Mouse (Mus musculus) left cerebral cortex, adult 8-10 months (tissue): Measurements from ENCODE around the gene 1700025B11Rik. TPM values are rescaled to one million over a fixed set of nuclear protein-coding genes. Genes with fewer than 3 reads are reported as not detected.
"Not testable (repeated sequence)": the region's sequence is repeated elsewhere in the genome, so short reads cannot be mapped to it uniquely, and the experiment has no call there.

Source experiments
- DNase-seq, 2 experiments: peaks; one replicate each; pipeline ENCODE4 v3.0.0; 2022; ENCODE audit warnings: low spot score in 2 of 2
- total RNA-seq, 4 experiments: library from RNA; stranded (reverse); gene quantifications; 2 replicates each; pipeline ENCODE4 v1.2.4; 2022

The 1700025B11Rik gene
- not detected for total RNA-seq

DNA sequence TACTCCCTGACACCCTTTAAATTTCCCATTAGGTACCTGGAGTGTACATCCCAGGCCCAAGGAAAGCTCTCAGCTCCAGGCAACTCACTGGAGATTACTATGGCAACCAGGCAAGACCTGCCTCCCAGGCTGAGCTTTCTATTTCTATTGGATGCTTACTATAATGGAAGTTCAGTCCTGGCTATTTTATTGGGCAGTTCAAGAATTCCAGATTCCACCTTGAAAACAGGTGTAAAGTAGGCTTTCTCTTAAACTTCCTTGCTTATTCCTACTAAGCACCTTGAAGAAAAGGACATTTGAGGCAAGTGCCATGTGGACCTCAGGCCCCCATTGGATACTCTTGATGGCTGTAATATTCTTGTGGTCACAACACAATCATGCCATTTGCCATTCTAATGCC lies at the start of gene 1700025B11Rik:
Gene 1700025B11Rik (minus strand): TSS at position 101 of the 400 bp plus-strand sequence.
- DNase-seq: no peak

- no peak for DNase-seq
Observed at GRCm38 (mm10) chr15:77606069-77606468, 44.4 kb upstream of the 1700025B11Rik start.

DNA sequence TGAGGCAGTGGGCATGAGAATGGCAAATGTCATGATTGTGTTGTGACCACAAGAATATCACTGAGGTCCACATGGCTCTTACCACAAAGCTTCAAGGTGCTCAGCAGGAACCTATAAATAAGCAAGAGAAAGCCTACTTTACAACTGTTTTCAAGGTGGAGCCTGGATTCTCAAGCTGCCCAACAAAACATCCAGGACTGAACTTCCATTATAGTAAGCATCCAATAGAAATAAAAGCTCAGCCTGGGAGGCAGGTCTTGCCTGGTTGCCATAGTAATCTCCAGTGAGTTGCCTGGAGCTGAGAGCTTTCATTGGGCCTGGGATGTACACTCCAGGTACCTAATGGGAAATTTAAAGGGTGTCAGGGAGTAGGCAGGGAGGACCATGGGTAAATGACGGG lies 37.3 kb upstream of the 1700025B11Rik start, which contains the start of gene Gm36245:
Gene Gm36245 (plus strand): TSS at position 301 of the 400 bp plus-strand sequence.
- DNase-seq: no peak

DNA sequence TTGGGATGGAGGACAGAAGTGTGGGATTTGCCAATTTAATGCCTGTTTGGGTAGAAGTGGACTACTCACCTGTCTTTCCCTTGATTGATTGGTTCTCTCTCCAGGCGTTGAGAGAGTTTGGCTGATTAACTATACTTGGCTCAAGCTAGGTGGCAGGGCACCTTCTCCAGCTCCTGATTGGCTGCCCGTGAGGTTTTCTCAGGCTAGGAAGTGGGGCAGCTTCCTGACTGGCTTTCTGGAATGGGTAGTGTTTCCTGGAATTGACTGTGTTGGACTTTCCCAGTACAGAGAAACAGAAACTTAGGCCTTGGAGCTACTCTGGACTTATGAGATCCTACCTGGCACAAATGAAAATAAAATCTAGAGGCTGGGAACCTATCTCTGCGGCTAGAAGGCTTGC lies 36.7 kb upstream of the 1700025B11Rik start:
- DNase-seq: no peak

- no peak for DNase-seq
Observed at GRCm38 (mm10) chr15:77595961-77596360, 34.3 kb upstream of the 1700025B11Rik start, which contains the start of gene Apol10b. Gene Apol10b (minus strand): TSS chr15:77596125.

DNA sequence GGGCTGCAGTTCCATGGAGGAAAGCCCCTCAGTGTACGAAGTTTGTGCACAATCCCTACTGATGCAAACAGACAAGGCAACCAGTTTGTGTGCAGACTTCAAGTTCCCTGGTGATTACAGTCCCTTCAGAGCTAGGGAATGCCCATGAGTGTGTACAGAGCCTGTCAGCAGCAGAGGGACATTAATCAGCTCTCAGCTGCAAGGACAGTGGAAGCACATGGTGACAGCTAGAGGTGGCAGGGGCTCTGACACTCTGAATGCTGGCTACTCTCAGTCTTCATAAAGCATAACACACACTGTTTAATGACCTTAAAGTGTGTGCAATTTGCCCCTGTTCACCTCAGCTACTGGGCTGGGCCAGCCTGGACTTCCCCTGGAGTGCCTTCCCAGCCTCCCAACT lies 31.9 kb upstream of the 1700025B11Rik start:
- DNase-seq: no peak

- no peak for DNase-seq
Observed at GRCm38 (mm10) chr15:77590881-77591280, 29.2 kb upstream of the 1700025B11Rik start.

GRCm38 (mm10) chr15:77588981-77589380 lies 27.3 kb upstream of the 1700025B11Rik start:
- DNase-seq: no peak

GRCm38 (mm10) chr15:77587026-77587425 lies 25.3 kb upstream of the 1700025B11Rik start:
- no peak for DNase-seq

DNA sequence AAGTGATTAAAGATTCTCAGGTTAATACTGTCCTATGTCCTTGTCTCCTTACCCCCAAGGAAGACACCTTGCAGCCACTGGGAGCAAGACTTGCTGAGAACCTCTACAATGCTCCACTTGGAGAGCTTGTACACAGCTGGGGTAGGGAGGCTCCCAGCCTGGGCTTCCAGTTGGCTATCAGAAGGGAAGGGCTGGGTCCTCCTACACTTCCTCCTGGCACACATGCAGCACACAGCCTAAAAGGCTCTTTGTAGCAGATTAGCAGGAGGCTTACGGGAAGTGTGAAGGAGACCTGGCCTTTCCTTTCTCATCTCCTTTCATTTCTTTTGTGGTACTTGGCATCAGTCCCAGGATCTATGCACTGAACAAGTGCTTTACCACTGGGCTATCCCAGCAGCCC lies 20.0 kb upstream of the 1700025B11Rik start:
- DNase-seq: no peak

- DNase-seq: no peak
Observed at GRCm38 (mm10) chr15:77579311-77579710, 17.6 kb upstream of the 1700025B11Rik start.

- DNase-seq: no peak
Observed at GRCm38 (mm10) chr15:77578801-77579200, 17.1 kb upstream of the 1700025B11Rik start.

- no peak for DNase-seq
Observed at GRCm38 (mm10) chr15:77563219-77563618, 1.5 kb upstream of the 1700025B11Rik start.

- not testable (repeated sequence) for DNase-seq
Observed at GRCm38 (mm10) chr15:77539221-77539620, 22.5 kb downstream of the 1700025B11Rik start.

DNA sequence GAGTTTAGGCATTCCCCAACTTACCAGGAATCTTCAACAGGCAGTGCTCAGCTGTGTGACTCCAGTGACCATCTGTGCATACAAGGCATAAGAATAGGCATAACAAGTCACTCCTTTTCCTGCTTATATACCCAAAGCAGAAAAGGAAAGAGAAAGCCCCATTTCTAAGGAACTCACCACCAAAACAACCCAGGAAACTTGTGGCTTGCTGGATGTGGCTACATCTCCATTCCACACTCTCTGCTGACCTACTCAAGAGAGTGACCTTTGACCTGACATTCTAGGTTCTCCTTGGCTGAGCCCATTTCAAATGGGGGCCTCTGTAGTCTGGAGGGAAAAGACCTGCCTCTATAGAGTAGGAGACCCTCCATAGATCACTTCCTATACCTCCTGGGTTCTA lies 28.5 kb downstream of the 1700025B11Rik start, which contains the start of gene Apol7c:
Gene Apol7c (minus strand): TSS at position 101 of the 400 bp plus-strand sequence.
- DNase-seq: no peak

GRCm38 (mm10) chr15:77523186-77523843 lies 38.4 kb downstream of the 1700025B11Rik start:
- DNase-seq: peak in 1 of 2 experiments; percentile 13

DNA sequence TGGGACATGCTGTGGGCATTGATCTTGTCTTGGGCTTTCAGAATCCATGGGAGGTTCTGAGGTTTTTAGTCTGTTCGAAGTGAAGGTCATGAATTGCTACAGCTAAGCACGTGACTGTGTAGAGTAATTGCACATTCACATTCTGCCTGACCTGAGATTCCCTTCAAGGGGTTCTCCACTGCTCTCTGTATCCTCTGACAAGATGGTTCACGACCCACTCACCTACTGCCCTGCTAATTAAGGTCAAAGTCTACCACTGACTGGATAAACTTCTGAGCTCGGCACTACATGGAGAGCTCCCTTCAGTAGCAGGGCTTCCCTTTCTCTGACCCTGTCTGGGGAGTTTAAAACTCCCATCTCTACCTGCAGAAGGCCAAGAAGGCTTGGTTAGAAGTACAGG lies 41.1 kb downstream of the 1700025B11Rik start:
- DNase-seq: not testable (repeated sequence)

Other genes with a start within 250 kb of the 1700025B11Rik start
- under 1 TPM; 0.18 to 0.48 (median 0.29) TPM for gene Apol7a, start 162.8 kb downstream of the 1700025B11Rik start, total RNA-seq
- under 1 TPM in 2 of 4 experiments, not detected in 2; 0.26 to 0.71 TPM for gene Apol9a, start 150.8 kb downstream of the 1700025B11Rik start, total RNA-seq
- gene Apol7b, start 114.4 kb downstream of the 1700025B11Rik start, total RNA-seq: under 1 TPM in 3 of 4 experiments, not detected in 1; 0.25 to 0.67 (median 0.42) TPM
- not detected for gene Apol10a, start 84.8 kb downstream of the 1700025B11Rik start, total RNA-seq
- not detected for gene Apol11a, start 53.6 kb downstream of the 1700025B11Rik start, total RNA-seq
- not detected for gene Apol7c, start 28.6 kb downstream of the 1700025B11Rik start, total RNA-seq
- under 1 TPM in 3 of 4 experiments, not detected in 1; 0.25 to 0.33 (median 0.27) TPM for gene Apol10b, start 34.2 kb upstream of the 1700025B11Rik start, total RNA-seq
- gene Gm36245, start 37.4 kb upstream of the 1700025B11Rik start, total RNA-seq: not detected
- under 1 TPM in 3 of 4 experiments, not detected in 1; 0.19 to 0.36 (median 0.20) TPM for gene Apol11b, start 81.4 kb upstream of the 1700025B11Rik start, total RNA-seq
- gene Apol7e, start 137.0 kb upstream of the 1700025B11Rik start, total RNA-seq: not detected
- not detected for gene Apol9b, start 167.1 kb upstream of the 1700025B11Rik start, total RNA-seq
- 1 to 10 TPM; 6.6 to 8.0 (median 7.3) TPM for gene Apol8, start 195.1 kb upstream of the 1700025B11Rik start, total RNA-seq